Mouse (Mus musculus) hindbrain, postnatal 0 days (tissue): ENCODE measurements at regions not wholly inside any gene's neighbourhood (a gene's known extent, or its start where the extent isn't known, plus 50 kb on each side); places are given as distances from the start of the nearest gene placed in this dataset.

Experiments used
- ATAC-seq: fragments of 200-750 bp; cut with Nextera tagmentation; 2 replicates; pipeline ENCODE4 v1.8.0; 2017; ENCODE audit warnings: mild to moderate bottlenecking, moderate TSS enrichment, moderate library complexity
- DNase-seq: peaks from one replicate; pipeline ENCODE4 v3.0.0-alpha.2; 2015; ENCODE audit warnings: low spot score
- H3K27ac ChIP-seq: fragments of 300-500 bp; sonication (generic); 2 replicates; pipeline ENCODE4 v1.5.1; 2014; ENCODE audit warnings: mild to moderate bottlenecking
- H3K27me3 ChIP-seq: fragments of 300-500 bp; sonication (generic); 2 replicates; pipeline ENCODE4 v1.6.1; 2014; ENCODE audit warnings: low read length, mixed read lengths; ENCODE audit not compliant: insufficient read depth
- H3K36me3 ChIP-seq: fragments of 300-500 bp; sonication (generic); 2 replicates; pipeline ENCODE4 v1.6.1; 2014; ENCODE audit warnings: low read length, mixed read lengths; ENCODE audit not compliant: insufficient read depth
- H3K4me1 ChIP-seq: fragments of 300-500 bp; sonication (generic); 2 replicates; pipeline ENCODE4 v1.6.1; 2014; ENCODE audit warnings: antibody characterized with exemption, low read length, mixed read lengths; ENCODE audit not compliant: insufficient read depth
- H3K4me2 ChIP-seq: fragments of 300-500 bp; sonication (generic); 2 replicates; pipeline ENCODE4 v1.6.1; 2014; ENCODE audit warnings: low read depth, mild to moderate bottlenecking, low read length, moderate library complexity, mixed read lengths
- H3K4me3 ChIP-seq: fragments of 300-500 bp; sonication (generic); 2 replicates; pipeline ENCODE4 v1.5.1; 2014; ENCODE audit warnings: low read length
- H3K9ac ChIP-seq: fragments of 300-500 bp; sonication (generic); replicated peaks from 2 replicates; pipeline ENCODE4 v1.6.1; 2014; ENCODE audit warnings: mild to moderate bottlenecking, low read length, moderate library complexity, mixed read lengths
- H3K9me3 ChIP-seq: fragments of 300-500 bp; sonication (generic); 2 replicates; pipeline ENCODE4 v1.6.1; 2016; ENCODE audit warnings: low read length, mixed read lengths
- CTCF ChIP-seq: IDR thresholded peaks from 2 replicates; pipeline ENCODE4 v1.5.1; 2016; ENCODE audit warnings: antibody characterized with exemption, control low read depth, low read depth
- WGBS: fragments of 180-500 bp; shearing (Covaris S2); extraction: QIAGEN DNeasy Blood & Tissue Kit; methylation state at CpG from one replicate; pipeline ENCODE4 v1.1.7; 2014; 5-methylcytosine and 5-hydroxymethylcytosine counted together

DNA sequence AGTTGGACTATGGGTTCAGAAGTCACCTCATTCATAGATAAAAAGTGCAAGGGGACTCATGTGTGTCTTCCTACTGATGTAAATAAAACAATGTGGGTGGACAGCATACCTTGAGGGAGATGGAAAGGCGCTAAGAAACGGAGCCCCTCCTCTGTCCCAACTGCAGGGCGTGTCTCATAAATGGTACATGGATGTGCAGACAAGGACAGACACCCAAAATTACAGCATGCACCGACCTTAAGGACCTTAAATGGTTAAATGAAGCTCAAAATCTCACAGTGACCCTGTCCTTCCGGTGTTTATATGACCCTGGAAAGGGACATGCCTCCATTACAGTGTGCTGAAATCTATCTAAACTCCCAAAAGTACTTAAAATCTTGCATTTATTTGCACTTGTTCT is 106.5 kb upstream of the Sgk1 start:
- Histone ChIP-seq H3K36me3 (no peaks in the 10 kb centered on the region), H3K4me2 (no peak overlapping the region), H3K4me3 (no peak overlapping the region), H3K9ac (no peak overlapping the region), H3K4me1 (no peaks in the 10 kb centered on the region), H3K27ac (no peak overlapping the region), H3K9me3 (no peaks in the 10 kb centered on the region), H3K27me3 (no peaks in the 10 kb centered on the region)
- TF ChIP-seq CTCF, result no peak
- 88% methylated on average over 5 of the region's 5 CpGs for WGBS
- DNase-seq (no peak), ATAC-seq (no peak)

DNA sequence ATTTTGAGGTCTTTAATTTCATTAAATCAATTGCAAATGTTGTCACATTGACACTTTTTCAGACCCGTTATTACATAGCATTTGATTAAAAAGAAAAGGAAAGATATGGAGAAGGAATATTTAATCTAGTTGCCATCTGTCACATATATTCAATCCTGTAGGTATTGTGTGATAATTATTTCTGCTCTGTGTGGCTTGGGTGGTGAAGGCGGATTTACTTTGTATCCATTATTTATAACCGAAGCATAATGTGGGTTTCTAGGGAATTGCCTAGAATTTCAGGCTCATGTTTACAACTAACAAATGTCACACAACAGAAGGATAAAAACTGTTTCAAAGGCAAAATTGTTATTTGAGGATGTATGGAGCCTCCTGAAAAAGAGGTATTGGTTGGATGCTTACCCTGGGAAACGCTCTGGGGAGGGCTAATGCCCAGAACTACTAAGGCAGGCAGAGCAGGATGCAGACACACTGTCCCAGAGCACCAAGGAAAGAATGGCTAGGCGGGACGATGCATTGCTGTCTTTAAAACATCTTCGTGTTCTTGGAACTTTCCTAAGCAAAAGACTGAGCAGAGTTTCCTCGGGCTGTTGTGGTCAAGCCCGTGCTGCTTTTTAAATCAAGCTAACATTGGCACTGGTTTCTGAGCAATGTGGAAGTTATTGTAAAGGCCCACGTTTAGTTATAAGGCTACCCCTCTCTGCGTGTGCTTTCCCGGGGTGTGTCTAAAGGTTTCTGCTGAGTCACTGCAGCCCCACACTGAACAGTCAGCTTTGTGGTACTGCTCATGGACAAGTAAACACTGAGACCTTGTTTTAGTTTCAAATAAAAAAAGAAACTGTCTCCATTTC is 105.8 kb upstream of the Sgk1 start:
- no peak overlapping the region for H3K4me3 ChIP-seq
- DNase-seq, result no peak
- H3K9me3 ChIP-seq, result no peaks in the 10 kb centered on the region
- H3K4me1 ChIP-seq, result no peaks in the 10 kb centered on the region
- no peak for TF ChIP-seq CTCF
- 56% methylated on average over 12 of the region's 12 CpGs for WGBS
- no peaks in the 10 kb centered on the region for H3K36me3 ChIP-seq
- H3K27me3 ChIP-seq, result no peaks in the 10 kb centered on the region
- H3K27ac ChIP-seq, result no peak overlapping the region
- H3K4me2 ChIP-seq, result no peak overlapping the region
- ATAC-seq, result 0 out of 2 replicates have a peak, but pooled peaks have one; percentile 12
- no peak overlapping the region for H3K9ac ChIP-seq

DNA sequence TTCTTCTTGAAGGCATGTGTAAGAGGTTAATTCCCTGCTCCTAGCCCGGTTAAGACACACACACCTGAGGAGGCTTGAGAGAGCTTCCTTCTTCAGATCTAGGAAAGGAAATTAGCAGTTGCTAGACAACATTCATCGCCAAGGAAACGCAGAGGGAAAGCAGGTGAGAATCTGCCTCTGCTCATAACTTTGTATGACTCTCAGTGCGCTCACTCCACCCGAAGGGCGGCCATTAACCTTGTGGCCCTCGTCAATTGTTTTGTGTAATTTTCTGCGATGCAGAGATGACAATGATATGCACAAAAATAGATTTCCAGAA is 105.3 kb upstream of the Sgk1 start:
- ATAC-seq (0 out of 2 replicates have a peak, but pooled peaks have one; percentile 35), DNase-seq (no peak)
- 62% methylated on average over 8 of the region's 8 CpGs for WGBS
- Histone ChIP-seq H3K9me3 (no peaks in the 10 kb centered on the region), H3K27ac (no peak overlapping the region), H3K4me3 (no peak overlapping the region), H3K9ac (no peak overlapping the region), H3K4me2 (no peak overlapping the region), H3K4me1 (no peaks in the 10 kb centered on the region), H3K36me3 (no peaks in the 10 kb centered on the region), H3K27me3 (no peaks in the 10 kb centered on the region)
- no peak for TF ChIP-seq CTCF

DNA sequence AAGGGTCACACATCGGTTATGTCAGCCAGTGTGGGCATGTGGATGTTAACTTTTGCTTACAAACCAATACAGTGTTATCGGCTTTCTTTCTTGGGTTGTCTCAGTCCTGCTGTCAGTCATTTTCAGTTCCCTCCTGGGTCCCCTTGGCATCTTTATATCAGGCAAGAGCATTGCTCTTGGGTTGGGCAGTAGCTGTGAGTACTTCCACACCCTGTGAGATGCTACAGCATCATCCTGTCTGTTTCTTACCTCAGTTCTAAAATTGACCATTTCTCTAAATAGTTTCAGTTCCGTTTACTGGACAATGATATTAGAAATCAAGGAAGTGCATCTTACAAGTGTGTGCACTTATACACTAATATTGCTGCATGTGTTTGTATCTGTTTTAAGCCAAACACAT is 104.9 kb upstream of the Sgk1 start:
- 82% methylated on average over 3 of the region's 3 CpGs for WGBS
- Histone ChIP-seq H3K27ac (no peak overlapping the region), H3K4me1 (no peaks in the 10 kb centered on the region), H3K4me2 (no peak overlapping the region), H3K4me3 (no peak overlapping the region), H3K9ac (no peak overlapping the region), H3K36me3 (no peaks in the 10 kb centered on the region), H3K9me3 (no peaks in the 10 kb centered on the region), H3K27me3 (no peaks in the 10 kb centered on the region)
- DNase-seq, result no peak
- no peak for TF ChIP-seq CTCF
- ATAC-seq, result no peak

DNA sequence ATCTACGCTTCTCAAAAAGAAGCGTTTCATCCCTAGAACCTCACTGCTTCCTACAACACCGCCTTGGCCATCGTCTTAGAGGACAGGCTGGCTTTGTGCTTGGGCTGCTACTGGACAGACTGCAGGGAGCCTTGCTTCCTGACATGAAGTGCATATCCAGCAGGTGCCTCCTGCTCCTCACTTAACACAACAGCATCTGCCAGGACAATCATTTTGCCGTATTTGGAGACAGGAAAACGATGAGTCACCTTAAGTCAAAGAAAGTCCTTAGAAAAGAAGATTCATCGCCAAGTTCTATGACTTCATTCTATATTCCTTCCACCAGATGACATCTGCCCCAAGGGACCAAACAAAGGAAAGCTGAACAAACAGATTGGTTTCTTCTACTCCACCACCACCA is 98.5 kb upstream of the Sgk1 start:
- H3K9me3 ChIP-seq, result no peaks in the 10 kb centered on the region
- WGBS, result 89% methylated on average over 7 of the region's 7 CpGs
- no peaks in the 10 kb centered on the region for H3K4me1 ChIP-seq
- no peaks in the 10 kb centered on the region for H3K36me3 ChIP-seq
- no peak overlapping the region for H3K4me2 ChIP-seq
- no peak overlapping the region for H3K9ac ChIP-seq
- no peak overlapping the region for H3K27ac ChIP-seq
- ATAC-seq, result no peak
- no peak for TF ChIP-seq CTCF
- no peak for DNase-seq
- H3K4me3 ChIP-seq, result no peak overlapping the region
- H3K27me3 ChIP-seq, result no peaks in the 10 kb centered on the region

DNA sequence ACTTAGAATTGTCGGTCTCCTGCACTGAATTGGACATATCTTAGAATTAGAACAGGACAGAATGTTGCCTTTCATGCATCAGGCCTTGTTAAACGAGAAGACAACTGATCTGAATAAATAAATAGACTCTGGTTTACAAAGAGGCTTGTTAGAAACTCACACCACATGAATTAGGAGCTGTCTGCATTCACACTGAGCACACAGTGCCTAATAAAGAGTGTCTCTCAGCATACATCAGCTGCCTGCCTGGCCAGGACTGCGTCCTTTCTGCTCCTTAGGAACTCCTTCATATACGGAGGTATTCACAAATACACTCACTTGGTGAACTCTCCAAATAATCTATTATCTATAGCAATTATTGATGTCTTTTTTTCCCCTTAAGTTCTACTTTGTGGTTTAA is 96.9 kb upstream of the Sgk1 start:
- WGBS, result 34% methylated on average over 4 of the region's 4 CpGs
- H3K9me3 ChIP-seq, result no peaks in the 10 kb centered on the region
- H3K4me1 ChIP-seq, result no peaks in the 10 kb centered on the region
- H3K4me3 ChIP-seq, result no peak overlapping the region
- H3K4me2 ChIP-seq, result no peak overlapping the region
- no peaks in the 10 kb centered on the region for H3K36me3 ChIP-seq
- ATAC-seq (peak; percentile 51), DNase-seq (peak; percentile 25)
- no peaks in the 10 kb centered on the region for H3K27me3 ChIP-seq
- H3K9ac ChIP-seq, result no peak overlapping the region
- no peak for TF ChIP-seq CTCF
- H3K27ac ChIP-seq, result peak overlapping the region; percentile 11; the same call in 1 of the 2 replicates

DNA sequence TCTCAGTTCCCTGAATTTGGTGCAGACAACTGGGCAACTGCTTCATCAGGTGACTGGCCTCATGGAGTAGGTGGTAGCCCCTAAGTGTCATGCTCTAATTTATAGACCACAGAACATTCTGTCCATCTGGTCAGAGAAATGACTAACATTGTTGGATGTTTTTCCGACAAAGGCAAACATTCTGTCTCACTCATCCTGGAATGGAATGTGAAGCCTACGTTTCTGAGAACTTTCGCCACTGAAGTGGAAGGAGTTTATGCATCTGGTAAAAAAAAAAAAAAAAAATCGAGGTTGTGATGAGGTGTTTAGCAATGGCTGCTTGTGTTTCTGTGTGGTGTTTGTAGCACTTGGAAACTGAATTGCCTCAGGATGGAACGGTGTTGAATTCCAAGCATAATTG is 96.2 kb upstream of the Sgk1 start:
- no peak overlapping the region for H3K27ac ChIP-seq
- no peak for TF ChIP-seq CTCF
- no peaks in the 10 kb centered on the region for H3K4me1 ChIP-seq
- DNase-seq, result no peak
- no peak overlapping the region for H3K9ac ChIP-seq
- no peaks in the 10 kb centered on the region for H3K27me3 ChIP-seq
- no peak overlapping the region for H3K4me2 ChIP-seq
- no peaks in the 10 kb centered on the region for H3K36me3 ChIP-seq
- no peak overlapping the region for H3K4me3 ChIP-seq
- WGBS, result 85% methylated on average over 5 of the region's 5 CpGs
- no peaks in the 10 kb centered on the region for H3K9me3 ChIP-seq
- ATAC-seq, result no peak
